Mouse (Mus musculus) testis, adult 2 months (tissue): ENCODE measurements around the gene Crb1. TPM values are rescaled to one million over a fixed set of nuclear protein-coding genes. Genes with fewer than 3 reads are reported as not detected.

Experiments
- H3K27ac ChIP-seq: fragments of 200-500 bp; 2 replicates; pipeline ENCODE4 v1.5.1; 2012; ENCODE audit warnings: low read depth, low read length; ENCODE audit not compliant: control insufficient read depth, insufficient read depth
- H3K27me3 ChIP-seq: fragments of 200-500 bp; 2 replicates; pipeline ENCODE4 v1.6.1; 2012; ENCODE audit warnings: mild to moderate bottlenecking, low read length, moderate library complexity; ENCODE audit not compliant: control insufficient read depth, insufficient read depth
- H3K36me3 ChIP-seq: fragments of 200-500 bp; 2 replicates; pipeline ENCODE4 v1.6.1; 2012; ENCODE audit warnings: mild to moderate bottlenecking, low read length; ENCODE audit not compliant: control insufficient read depth, insufficient read depth
- H3K4me1 ChIP-seq: fragments of 200-500 bp; 2 replicates; pipeline ENCODE4 v1.6.1; 2012; ENCODE audit warnings: low read length; ENCODE audit not compliant: control insufficient read depth, insufficient read depth
- H3K4me3 ChIP-seq: fragments of 200-500 bp; 2 replicates; pipeline ENCODE4 v1.5.1; 2012; ENCODE audit warnings: low read depth, mild to moderate bottlenecking, low read length, moderate library complexity, mixed read lengths; ENCODE audit not compliant: control insufficient read depth
- CTCF ChIP-seq: fragments of 200-500 bp; IDR thresholded peaks from 2 replicates; pipeline ENCODE4 v1.5.1; 2012; ENCODE audit warnings: low read depth, mild to moderate bottlenecking, inconsistent platforms, low read length, moderate library complexity; ENCODE audit not compliant: control insufficient read depth, insufficient read depth, insufficient replicate concordance
- POLR2A ChIP-seq: fragments of 200-500 bp; IDR thresholded peaks from 2 replicates; pipeline ENCODE4 v1.6.1; 2012; ENCODE audit warnings: low read depth, mild to moderate bottlenecking, inconsistent platforms, low read length, moderate library complexity; ENCODE audit not compliant: control insufficient read depth
- polyA plus RNA-seq: library from polyadenylated mRNA; depleted of rRNA; stranded (reverse); fragments of >200 nt; gene quantifications from 2 replicates; pipeline ENCODE4 v1.2.3, GENCODE M21; 2012

Gene Crb1
- polyA plus RNA-seq, 1 experiment: 2.3 TPM

DNA sequence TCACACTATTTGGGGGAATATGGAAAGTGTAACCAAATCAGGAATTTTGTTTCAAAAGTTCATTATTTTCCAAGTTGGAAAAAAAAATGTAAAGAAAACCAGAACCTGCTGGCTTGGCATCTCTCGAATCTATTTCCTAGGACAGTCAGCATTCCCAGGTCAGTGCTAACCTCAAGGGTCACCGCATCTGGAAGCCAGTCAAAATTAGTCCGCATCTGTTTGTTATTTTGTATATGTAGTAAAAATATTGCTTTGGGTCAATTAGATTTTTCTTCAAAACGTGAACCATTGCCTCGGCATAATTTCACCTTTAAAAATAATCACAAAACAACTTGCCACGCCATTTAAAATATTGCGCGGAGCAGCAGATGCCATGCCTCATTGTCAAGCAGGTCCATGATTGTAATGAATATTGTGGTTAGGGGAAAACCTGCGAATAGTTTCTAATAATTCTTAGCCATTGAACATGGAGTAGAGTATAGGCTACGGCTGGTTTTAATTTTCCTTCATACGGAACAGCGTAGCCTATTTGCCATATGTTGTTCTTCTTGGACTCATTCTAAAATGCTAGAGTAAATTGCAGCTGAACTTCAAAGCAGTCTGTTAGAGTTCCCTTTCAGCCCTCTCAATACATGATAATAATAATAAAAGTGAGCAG is 130.0 kb downstream of the Crb1 start:
- Histone ChIP-seq H3K4me1 (no peaks in the 10 kb centered on the region), H3K27ac (no peak overlapping the region), H3K27me3 (no peaks in the 10 kb centered on the region), H3K36me3 (no peaks in the 10 kb centered on the region), H3K4me3 (no peak overlapping the region)
- no peak for TF ChIP-seq CTCF
- no peak for TF ChIP-seq POLR2A

GRCm38 (mm10) chr1:139236794-139237193 is 140.1 kb downstream of the Crb1 start:
- Histone ChIP-seq H3K4me3 (no peak overlapping the region), H3K36me3 (no peaks in the 10 kb centered on the region), H3K27ac (no peak overlapping the region), H3K27me3 (no peaks in the 10 kb centered on the region), H3K4me1 (no peaks in the 10 kb centered on the region)
- no peak for TF ChIP-seq POLR2A
- no peak for TF ChIP-seq CTCF

DNA sequence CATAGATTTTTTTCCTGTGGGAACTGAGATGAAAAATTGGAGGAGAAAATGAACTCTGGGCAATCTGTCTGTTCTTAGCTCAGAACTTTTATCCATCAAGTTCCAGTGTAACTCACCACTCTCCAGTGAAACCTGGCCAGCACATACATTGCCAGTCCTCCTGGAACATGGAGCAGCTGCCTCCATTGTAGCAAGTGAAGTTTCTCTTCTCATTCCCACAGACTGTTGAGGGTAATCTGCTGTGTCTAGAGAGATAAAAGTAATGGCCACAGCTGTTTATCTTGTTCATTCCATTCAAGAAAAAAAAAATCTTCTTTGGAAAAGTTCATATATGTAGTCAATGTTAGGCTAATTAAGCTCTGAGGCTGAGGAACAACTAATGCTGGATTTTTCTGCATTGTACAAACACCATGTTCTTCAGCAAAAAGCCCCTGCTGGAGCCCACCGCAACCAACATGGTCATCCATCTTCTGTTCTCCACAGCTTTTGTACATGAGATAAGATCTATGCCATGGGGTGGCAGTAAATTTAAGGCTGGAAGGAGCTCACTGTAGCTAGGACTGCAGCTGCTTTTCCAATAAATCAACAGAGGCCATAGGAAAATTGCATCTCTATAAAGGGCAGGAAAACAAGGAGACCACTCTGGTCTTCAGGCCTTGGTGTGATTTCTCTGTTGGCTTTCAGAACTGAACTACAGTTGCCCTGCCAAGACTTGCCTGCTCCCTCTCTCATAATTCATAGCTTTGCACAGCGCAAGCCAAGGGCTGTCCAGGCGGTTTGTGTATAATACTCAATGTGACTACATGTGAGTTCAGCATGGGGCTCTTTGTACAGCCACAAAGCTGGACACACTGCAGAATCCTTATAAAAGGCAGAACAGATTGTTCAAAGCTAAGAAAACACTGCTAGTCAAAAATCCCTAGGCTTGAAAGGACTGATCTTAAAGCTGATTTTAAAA is 142.0 kb downstream of the Crb1 start:
- TF ChIP-seq CTCF: no peak
- Histone ChIP-seq H3K36me3 (no peaks in the 10 kb centered on the region), H3K27ac (no peak overlapping the region), H3K4me3 (no peak overlapping the region), H3K27me3 (no peaks in the 10 kb centered on the region), H3K4me1 (no peaks in the 10 kb centered on the region)

- Histone ChIP-seq H3K4me1 (no peaks in the 10 kb centered on the region), H3K27me3 (no peaks in the 10 kb centered on the region), H3K4me3 (no peak overlapping the region), H3K36me3 (no peaks in the 10 kb centered on the region), H3K27ac (no peak overlapping the region)
- no peak for TF ChIP-seq CTCF
- no peak for TF ChIP-seq POLR2A
Measured at GRCm38 (mm10) chr1:139232636-139233035, 144.3 kb downstream of the Crb1 start.

DNA sequence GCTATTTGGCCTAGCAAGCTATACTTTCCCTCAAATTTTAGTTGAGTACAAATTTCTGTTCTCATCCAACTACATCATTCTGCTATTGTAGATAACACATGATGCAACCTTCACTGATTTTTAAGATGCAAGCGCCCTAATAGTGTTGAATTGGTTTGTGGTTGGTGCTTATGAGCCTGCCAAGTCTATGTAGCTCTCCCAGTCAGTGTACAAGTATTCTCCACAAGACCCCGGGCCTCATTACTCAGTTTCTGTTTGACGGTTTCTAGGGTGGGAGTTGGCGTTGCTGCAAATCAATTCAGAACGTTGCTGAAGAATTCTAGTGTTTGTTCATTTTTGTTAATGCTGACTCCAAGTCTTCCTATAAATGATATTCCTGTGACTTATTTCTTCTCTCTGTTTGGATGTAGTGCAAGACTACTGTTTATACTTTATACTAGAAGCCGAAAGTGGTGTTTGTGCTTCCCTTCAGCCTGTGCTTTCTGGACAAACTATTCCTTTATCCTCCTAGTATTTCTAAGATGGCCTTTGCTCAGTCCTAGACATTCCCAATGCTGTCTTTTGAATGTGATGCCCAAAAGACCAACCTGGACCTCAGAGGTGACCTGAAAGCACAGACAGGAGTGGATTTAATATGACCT is 152.5 kb downstream of the Crb1 start:
- Histone ChIP-seq H3K4me1 (no peaks in the 10 kb centered on the region), H3K27me3 (no peaks in the 10 kb centered on the region), H3K27ac (no peak overlapping the region), H3K4me3 (no peak overlapping the region), H3K36me3 (no peaks in the 10 kb centered on the region)
- TF ChIP-seq CTCF: no peak
- TF ChIP-seq POLR2A: no peak

DNA sequence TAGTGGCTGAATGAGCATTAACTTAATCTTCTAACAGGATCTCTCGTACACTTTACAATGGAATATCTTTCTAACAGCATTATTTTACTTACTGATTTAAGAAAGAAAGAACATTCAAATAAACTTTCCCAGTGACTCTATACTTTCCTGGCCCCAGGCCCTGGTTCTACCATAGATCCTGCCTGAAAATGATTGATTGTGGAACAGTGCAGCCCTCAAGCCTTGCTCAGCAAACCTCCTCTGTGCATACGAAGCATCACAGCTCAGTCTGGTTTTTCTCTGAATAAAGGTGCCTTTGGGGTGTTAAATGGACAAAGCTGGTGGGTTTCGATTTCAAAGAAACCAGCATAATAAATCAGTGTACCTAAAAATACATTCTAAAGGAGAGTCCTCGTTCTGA is 153.1 kb downstream of the Crb1 start:
- no peaks in the 10 kb centered on the region for H3K36me3 ChIP-seq
- no peaks in the 10 kb centered on the region for H3K27me3 ChIP-seq
- H3K27ac ChIP-seq: no peak overlapping the region
- TF ChIP-seq CTCF (no peak), POLR2A (no peak)
- H3K4me1 ChIP-seq: no peaks in the 10 kb centered on the region
- no peak overlapping the region for H3K4me3 ChIP-seq

GRCm38 (mm10) chr1:139215311-139215710 is 161.6 kb downstream of the Crb1 start:
- Histone ChIP-seq H3K4me1 (peaks cover 2% of the 10 kb centered on the region; the same call in 1 of the 2 replicates), H3K36me3 (no peaks in the 10 kb centered on the region), H3K4me3 (no peak overlapping the region), H3K27ac (no peak overlapping the region), H3K27me3 (no peaks in the 10 kb centered on the region)
- no peak for TF ChIP-seq CTCF
- TF ChIP-seq POLR2A: no peak
